Mouse (Mus musculus) urinary bladder, adult 2 months (tissue): ENCODE data around the gene Zfp992. TPM values are rescaled to one million over a fixed set of nuclear protein-coding genes. Genes with fewer than 3 reads are reported as not detected.
"Not testable (repeated sequence)": the region's sequence is repeated elsewhere in the genome, so short reads cannot be mapped to it uniquely, and the experiment has no call there.

ENCODE experiments used
- DNase-seq: peaks from one replicate; pipeline ENCODE4 v3.0.0; 2022; ENCODE audit warnings: low spot score
- polyA plus RNA-seq: library from polyadenylated mRNA; depleted of rRNA; stranded (reverse); fragments of >200 nt; gene quantifications from 2 replicates; pipeline ENCODE4 v1.2.3, GENCODE M21; 2012; rRNA removed

The Zfp992 gene
- 3.6 and 4.0 TPM in 2 replicates for polyA plus RNA-seq

DNA sequence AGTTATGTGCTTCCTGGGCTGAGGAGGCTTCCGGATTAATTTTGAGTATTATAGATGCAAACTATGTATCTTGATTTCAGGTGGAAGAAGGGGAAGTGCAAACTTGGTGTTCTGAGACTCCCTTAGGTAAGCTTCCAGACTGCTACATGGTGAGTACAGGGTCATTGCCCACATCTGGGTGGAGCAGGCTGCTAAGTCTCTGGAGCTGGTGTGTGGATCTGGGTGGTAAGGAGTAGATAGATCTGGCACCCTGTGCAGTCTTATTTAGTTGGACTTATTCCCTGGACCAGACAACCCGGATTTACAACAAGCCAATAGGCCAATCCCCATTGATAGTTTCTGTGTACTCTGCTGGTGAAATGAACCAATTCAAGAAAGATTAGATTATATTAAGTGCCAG is at the start of gene Zfp992:
Gene Zfp992, plus strand, starts transcription at position 74 of the 400 bp plus-strand sequence.
- DNase-seq: not testable (repeated sequence)

DNA sequence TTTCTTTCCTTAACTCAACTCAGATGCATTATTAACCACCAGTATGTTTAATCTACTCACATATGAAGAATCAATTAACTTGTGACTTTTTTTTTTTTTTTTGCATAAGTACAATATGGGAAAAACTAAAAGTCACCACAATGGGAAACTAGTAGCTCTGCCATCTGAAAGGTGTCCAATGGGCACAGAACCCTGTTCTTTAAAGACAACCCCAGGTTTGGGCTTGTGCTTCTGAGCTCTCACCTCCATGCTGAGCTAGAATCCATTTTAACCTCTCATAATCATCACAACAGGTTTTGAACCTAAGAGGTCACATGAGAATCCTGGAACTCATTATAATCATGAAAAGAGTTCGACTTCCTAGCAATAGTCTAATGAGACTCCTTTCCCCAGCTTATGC is 19.4 kb upstream of the Zfp992 start:
- DNase-seq: not testable (repeated sequence)

GRCm38 (mm10) chr4:146430876-146431275 is 17.9 kb upstream of the Zfp992 start:
- not testable (repeated sequence) for DNase-seq

DNA sequence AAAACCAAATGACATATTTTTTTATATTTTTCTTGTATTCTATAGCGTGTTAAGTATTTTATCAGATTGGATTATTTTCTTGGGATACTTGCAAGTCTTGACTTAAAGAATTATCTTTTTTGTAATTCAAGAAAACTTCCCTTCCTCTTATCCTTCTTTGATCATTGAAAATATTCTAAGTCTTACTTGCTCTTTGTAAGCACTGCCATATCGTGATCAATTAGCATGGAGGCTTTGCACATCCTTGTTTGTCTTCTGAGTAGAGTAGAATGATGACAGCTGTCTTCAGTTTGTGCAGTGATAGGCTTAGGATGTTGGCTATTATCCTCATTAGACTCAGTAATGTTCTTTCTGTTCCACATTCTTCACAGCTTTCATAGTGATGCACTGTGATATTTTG is 13.3 kb upstream of the Zfp992 start:
- DNase-seq: not testable (repeated sequence)

GRCm38 (mm10) chr4:146437256-146437655 is 11.6 kb upstream of the Zfp992 start:
- not testable (repeated sequence) for DNase-seq

DNA sequence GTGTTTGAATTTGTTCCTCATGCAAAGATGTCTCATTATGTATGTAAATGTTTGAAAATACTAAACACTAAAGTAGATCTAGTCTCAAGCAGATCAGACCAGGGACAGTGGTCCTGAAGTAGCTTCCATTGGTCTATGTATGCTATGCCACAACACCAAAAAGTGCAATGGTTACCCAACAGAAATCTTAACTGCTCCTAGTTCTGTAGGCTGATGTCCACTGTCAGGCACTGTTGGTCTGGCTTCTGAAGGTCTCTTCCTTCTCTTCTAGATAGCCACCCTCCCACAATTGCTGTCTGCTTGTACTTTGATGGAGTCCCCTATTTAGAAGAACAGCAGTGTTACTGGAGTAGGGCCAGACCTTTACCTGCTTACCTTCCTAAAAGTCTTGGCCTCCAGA is 4.5 kb upstream of the Zfp992 start:
- DNase-seq: not testable (repeated sequence)

DNA sequence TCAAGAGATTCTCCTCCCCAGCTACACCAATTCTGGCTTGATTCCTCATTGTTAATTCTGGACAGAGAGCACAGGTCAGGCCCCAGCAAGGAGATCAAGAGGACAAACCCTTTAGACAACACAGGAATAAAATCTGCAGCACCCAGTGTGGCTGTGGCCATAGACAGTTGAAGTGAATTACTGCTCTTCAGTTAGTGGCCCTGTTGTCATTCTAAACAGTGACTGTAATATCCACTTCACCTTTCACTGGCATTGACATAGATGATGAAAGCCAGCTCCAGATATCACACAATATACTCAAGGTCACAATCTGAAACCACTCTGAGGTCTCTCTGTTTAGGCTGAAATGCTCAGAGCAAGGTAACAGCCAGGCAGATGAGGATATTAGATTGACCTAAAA is 3.7 kb upstream of the Zfp992 start:
- not testable (repeated sequence) for DNase-seq

DNA sequence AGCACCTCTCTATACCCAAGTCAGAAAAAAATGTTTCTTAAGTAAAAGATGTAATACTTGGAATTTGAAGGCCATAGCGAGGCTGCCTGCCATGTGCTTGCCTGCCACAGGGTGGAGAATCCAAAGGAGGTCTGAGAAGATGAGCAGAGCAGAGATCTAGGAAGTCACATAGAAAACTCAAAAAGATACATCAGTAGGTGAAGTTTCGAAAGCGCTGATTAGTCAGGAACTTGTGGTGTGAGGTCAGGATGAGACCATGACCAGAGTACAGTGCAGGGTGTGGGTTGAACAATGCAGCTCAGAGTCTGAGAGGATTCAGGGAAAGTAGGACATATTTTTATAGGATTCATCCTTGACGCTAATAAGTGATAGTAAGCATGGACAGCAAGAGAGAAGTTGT is 2.7 kb upstream of the Zfp992 start:
- not testable (repeated sequence) for DNase-seq

GRCm38 (mm10) chr4:146447016-146447415 is 1.8 kb upstream of the Zfp992 start:
- not testable (repeated sequence) for DNase-seq

- DNase-seq: not testable (repeated sequence)
These were observed 888 bp downstream of the Zfp992 start for GRCm38 (mm10) chr4:146449711-146450110.

DNA sequence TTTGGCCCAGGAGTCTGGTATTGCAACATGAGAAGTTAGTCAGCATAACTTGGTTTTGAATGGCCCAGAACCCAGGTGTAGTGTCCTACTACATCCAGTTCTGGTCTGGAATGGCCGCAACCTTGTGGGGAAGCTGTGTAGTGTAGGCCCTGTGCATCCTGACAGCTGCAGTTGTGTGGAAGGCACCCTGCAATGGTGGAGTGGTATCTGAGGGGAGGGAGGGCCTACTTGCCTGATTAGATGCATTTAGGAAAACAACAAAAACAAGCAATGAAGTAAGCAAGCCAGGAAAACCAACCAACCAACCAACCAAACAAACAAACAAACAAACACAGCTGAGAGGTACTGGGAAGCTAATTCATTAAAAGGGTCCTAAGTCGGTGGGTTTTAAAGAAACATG is 3.8 kb downstream of the Zfp992 start:
- DNase-seq: not testable (repeated sequence)

GRCm38 (mm10) chr4:146454170-146454569 is 5.3 kb downstream of the Zfp992 start:
- DNase-seq: not testable (repeated sequence)

- DNase-seq: no peak
These were observed 6.1 kb downstream of the Zfp992 start for GRCm38 (mm10) chr4:146454896-146455295.

- DNase-seq: no peak
These were observed 6.5 kb downstream of the Zfp992 start for GRCm38 (mm10) chr4:146455321-146455721.

DNA sequence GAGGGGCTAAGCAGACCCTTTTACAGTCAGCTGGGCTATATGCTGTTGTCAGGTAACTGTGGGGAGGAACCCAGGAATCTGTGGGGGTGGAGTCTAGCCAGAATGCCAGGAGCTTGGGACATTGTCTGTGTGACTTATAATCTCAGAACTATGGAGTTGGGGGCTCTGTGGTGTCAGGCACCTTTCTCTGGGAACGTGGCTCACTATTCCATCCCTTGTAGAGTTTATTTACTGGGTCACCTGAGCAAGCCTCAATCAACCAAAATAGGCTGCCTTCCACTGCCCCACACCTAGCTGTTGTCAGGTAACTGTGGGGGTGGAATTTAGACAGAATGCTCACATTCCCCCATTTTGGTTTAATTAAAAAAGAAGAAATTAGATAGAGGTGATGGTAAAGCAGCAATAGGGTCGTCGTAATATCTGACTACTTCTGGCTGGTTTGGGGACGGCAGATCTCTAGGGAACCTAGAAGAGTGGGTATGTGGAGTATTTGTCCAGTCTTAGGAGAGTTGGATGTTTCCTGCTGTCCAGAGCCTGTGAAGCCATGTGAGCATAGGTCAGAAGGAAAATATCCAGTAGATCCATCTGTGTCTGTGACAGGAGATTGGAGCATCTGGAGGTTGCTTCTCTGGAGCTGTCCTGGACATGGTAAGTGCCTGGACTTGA is 7.4 kb downstream of the Zfp992 start:
- no peak for DNase-seq

GRCm38 (mm10) chr4:146457126-146457525 is 8.3 kb downstream of the Zfp992 start:
- DNase-seq: no peak

DNA sequence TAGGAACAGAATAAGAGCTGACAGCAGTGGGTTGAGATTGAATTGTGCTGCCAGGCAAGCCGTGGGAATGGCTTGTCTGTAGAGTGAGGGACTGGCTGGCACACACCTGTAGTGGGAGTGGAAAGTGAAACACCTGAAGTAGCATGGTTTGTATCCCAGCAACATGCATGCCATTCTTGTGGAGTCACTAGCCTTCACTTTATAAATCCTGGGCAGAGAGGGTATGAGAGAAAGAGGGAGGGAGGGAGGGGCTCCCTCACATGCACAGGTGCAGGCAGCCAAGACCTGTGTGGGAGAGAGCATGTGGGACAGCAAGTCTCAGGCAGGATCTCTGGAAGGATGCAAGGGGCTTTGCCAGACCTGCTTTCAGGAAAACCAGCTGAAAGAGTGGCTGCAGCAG is 8.9 kb downstream of the Zfp992 start:
- no peak for DNase-seq

DNA sequence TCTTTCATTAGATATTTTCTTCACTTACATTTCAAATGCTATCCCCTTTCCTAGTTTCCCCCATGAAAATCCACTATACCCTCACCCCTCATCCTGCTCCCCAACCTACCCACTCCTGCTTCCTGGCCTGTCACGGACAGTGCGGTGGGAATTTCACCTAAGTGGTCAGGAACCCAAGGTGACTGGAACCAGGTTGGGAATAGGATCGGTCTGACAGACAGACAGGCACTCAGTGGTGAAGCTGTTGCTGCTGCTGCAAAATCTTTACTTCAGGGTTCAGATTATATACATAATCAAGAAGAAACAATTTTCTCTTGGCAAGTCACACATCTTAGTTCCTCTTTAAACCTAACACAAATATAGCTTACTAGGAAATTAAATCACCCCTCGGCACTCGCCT is 11.0 kb downstream of the Zfp992 start:
- not testable (repeated sequence) for DNase-seq

DNA sequence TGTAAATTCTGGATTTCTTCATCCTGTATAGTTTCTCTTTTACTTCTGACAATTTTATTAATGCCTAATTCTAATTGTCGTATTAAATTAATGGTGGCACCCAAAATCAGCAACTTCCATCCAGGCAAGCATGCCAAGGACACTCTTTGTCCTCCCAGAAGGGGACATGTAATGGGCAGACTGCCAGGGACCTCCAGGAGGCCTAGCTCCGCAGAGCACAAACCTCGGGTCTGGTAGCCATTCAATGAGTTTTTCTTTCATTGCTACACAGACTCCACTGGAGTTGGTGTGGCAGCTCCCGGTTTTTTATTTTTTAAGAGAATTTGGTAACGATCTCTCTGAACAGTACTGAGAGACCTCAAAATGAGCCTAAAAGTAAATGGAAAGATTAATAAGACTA is 11.9 kb downstream of the Zfp992 start:
- DNase-seq: not testable (repeated sequence)

- not testable (repeated sequence) for DNase-seq
These were observed 15.0 kb downstream of the Zfp992 start for GRCm38 (mm10) chr4:146463649-146464351.

GRCm38 (mm10) chr4:146469984-146470383 is 21.2 kb downstream of the Zfp992 start:
- not testable (repeated sequence) for DNase-seq

DNA sequence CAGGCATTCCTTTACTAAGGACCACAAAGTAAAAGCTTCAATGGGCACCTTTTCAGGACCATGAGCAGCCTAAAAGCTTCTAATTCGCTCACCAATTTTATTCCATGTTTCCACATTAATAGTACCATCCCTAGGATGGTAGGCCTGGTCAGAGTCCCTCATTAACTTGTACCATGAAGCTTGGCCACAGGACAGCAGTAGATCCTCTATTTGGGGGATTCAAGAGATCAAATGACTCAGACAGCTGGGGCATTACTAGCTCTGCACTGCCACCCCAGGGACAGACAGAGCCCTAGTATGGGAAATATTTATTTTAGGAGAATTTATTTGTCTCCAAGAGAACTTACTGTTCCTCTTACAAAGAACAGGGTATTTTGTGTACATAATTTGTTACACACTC is 25.4 kb downstream of the Zfp992 start:
- not testable (repeated sequence) for DNase-seq
